Mouse (Mus musculus) brain, embryonic 18.5 days (tissue): ENCODE measurements at regions not wholly inside any gene's neighbourhood (a gene's known extent, or its start where the extent isn't known, plus 50 kb on each side); places are given as distances from the start of the nearest gene placed in this dataset.
"Not testable (repeated sequence)": the region's sequence is repeated elsewhere in the genome, so short reads cannot be mapped to it uniquely, and the experiment has no call there.

ENCODE experiments used
- DNase-seq: peaks from one replicate; pipeline ENCODE4 v3.0.0-alpha.2; 2012; ENCODE audit warnings: low read depth, low spot score

GRCm38 (mm10) chr3:78574807-78575206, 711.5 kb downstream of the Rapgef2 start:
- no peak for DNase-seq

GRCm38 (mm10) chr3:78573299-78573698, 713.0 kb downstream of the Rapgef2 start:
- no peak for DNase-seq

- not testable (repeated sequence) for DNase-seq
Observed at GRCm38 (mm10) chr3:78564926-78565325, 721.4 kb downstream of the Rapgef2 start.
